Mouse (Mus musculus) gastrocnemius, adult 8-10 months (tissue): ENCODE measurements around the gene Gm20388. TPM values are rescaled to one million over a fixed set of nuclear protein-coding genes. Genes with fewer than 3 reads are reported as not detected.

Experiments used
- DNase-seq, 2 experiments: peaks; one replicate each; pipeline ENCODE4 v3.0.0; 2022; ENCODE audit warnings: low spot score in 2 of 2
- total RNA-seq, 4 experiments: library from RNA; stranded (reverse); gene quantifications; 2 replicates each; pipeline ENCODE4 v1.2.4; 2022

Gm20388 gene
- total RNA-seq, 4 experiments from 2014 or later: 4.4 to 20.0 (median 7.9) TPM; not detected in 1

- no peak for DNase-seq
Measured at GRCm38 (mm10) chr8:120255406-120255987, 344.9 kb downstream of the Gm20388 start.

GRCm38 (mm10) chr8:120256958-120257357 lies 346.3 kb downstream of the Gm20388 start:
- peak; percentile 53 to 69 for DNase-seq

DNA sequence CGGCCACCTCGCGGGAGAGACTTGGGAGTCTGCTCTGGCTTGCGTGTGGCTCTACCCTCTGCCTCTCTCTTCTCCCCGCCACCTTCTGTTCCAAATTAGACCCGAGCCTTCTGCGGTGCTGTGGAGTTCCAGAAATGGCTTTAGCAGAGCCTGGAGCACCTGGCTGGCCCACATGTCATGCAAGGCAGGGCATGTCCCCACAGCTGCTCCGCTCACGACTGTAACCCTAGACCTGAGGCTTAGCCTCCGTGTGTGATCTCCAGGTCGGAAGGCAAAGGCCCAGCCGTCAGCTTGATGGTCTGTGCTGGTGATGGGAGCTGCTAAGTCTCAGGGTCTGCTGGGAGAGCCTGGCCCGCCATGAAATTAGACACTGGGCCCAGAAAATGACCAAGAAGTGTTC lies 348.6 kb downstream of the Gm20388 start:
- DNase-seq: peak; percentile 64 to 78

DNA sequence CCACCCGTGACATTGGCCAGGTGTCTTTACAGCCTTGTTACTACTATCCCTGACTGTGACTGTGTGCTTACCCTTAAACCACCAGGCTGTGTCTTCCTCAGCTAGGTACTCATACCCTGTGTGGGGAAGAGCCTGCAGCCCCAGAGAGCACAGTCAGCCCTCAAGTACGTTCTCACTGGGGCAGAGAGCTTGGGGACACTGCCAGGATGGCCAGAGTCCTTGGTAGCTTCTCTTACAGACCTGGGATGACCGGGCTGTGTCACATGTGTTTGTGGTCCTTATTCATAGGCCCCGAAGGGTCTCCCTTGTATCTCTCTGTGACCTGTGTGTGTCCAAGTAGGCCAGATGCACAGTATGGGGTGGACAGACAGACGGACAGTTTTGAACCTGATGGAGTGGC lies 350.0 kb downstream of the Gm20388 start:
- DNase-seq: peak in 1 of 2 experiments; percentile 58

DNA sequence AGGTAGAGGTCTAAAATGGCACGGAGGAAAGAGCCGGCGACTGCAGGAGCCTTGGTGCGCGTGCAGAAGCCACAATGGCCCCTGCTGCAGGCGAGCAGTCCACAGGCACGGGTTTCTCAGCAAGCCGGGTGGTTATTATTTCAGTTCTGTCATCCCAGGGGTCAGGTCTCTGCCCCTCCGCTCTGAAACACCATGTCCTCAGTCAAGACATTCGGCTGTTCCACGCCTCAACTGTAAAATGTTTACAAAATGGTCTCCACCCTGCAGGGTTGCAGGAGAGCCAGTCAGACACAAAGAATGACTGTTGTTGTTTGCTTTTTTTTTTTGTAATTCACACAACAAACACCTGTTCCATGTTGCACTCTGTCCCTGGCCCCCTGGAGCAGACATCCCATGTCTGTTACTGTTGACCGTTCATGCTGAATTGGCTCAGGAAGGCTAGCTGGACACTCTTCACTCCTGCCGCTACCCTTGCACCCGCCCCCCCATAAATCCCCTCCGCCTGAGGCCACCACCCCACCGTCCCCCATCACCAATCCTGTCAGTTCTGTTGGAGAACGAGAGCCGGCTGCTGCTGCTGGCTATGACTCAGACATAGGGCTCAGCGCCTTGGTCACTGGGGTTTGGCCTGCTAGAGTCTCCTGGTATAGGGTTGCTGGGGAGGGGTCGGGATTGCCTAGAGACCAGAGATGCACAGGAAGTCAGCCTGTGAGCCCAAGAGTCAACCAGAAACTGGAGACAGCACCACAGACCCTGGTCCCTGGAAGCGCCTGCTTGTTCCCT lies 350.9 kb downstream of the Gm20388 start:
- no peak for DNase-seq

GRCm38 (mm10) chr8:120263879-120264278 lies 353.2 kb downstream of the Gm20388 start:
- no peak for DNase-seq

GRCm38 (mm10) chr8:120264388-120264943 lies 353.8 kb downstream of the Gm20388 start:
- no peak for DNase-seq

GRCm38 (mm10) chr8:120264944-120265453 lies 354.4 kb downstream of the Gm20388 start:
- peak; percentile 76 to 86 for DNase-seq

- DNase-seq: peak; percentile 89 to 94
Measured at GRCm38 (mm10) chr8:120265471-120265870, 354.8 kb downstream of the Gm20388 start.

GRCm38 (mm10) chr8:120268541-120268980 lies 357.9 kb downstream of the Gm20388 start:
- no peak for DNase-seq

GRCm38 (mm10) chr8:120270449-120270848 lies 359.8 kb downstream of the Gm20388 start:
- DNase-seq: peak; percentile 70 to 84

- no peak for DNase-seq
Measured at GRCm38 (mm10) chr8:120273430-120273829, 362.8 kb downstream of the Gm20388 start.

DNA sequence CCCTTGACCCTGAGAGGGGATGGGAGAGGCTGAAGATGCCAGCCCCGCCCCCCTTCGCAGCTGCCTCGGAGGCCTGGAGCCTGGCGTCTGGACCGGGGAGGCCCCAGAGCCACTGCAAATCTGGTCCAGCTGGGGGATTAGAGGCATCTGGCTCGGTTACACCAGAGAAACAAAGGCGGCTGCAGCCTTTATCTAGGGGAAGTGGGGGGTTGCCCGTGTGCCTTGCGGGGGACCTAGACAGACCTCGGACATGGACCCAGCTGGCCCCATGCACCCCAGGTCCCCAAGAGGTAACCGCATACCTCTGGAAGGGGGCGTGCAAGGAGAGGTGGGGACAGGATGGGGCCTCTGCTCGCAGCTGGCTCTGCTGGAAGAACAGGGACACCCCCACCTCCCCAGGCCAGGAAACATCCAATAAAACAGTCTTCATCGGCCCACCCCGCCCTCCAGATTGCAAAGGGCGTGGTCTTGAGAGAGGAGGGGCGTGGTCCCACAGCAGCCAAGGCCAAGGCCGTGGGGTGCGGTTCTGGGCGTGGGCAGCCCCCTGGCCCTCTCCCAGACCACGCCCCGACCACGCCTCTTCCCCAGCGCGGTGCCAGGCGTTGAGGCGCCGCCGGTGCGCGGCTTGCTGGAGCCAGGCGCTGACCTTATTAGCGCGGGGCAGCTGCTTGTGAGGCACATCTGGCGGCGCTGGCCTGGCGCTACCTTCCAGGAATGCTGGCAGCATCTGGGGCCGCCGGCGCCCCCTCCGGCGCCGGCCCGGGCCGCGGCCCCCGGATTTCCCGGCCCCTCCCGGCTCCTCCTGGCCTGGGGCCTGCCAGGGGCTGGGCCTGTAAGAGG lies 365.6 kb downstream of the Gm20388 start:
- peak; percentile 83 to 87 for DNase-seq

DNA sequence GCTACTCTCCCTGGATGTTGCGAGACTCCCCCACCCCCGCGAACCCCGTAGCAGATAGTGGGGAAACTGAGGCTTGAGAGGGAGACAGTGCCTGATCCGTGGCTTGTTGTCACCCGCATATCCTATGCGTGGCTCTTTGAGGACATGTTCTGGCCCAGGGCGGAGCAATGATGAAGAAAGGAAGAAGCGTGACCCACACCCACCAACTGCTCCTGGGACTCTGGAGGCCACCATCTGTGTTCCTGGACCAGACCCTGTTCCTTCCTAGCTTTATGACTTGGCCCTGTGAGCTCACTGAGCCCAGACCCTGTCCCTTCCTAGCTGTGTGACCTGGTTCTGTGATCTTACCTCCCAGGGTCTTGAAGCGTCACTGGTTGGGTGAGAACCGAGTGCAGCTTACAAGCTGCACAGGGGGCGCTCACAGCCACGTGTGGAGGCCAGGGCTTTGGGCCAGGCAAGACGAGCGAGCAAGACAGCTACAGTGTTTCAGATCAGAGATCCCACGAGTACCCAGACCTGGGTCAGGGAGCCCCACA lies 366.3 kb downstream of the Gm20388 start:
- DNase-seq: peak in 1 of 2 experiments; percentile 48

GRCm38 (mm10) chr8:120278009-120278408 lies 367.4 kb downstream of the Gm20388 start:
- no peak for DNase-seq

GRCm38 (mm10) chr8:120279418-120279817 lies 368.8 kb downstream of the Gm20388 start:
- DNase-seq: no peak

DNA sequence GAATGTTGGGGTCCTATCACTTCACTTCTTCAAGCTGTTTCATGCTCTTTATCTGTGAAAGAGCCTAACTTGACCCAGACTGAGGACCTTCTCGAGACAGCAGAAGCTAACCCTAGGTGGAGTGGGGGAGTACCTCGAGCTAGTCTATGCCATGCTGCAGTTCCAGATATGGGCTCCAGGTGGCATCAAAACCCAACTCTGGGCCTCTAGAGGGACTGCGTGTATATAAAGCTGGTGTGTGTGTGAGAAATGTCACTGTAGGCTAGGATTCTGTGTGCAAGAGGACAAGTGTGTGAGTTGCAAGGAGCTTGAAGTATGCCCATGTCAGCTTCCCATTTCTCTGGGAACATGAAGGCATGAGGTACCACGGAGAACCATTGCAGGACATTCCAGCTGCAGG lies 370.8 kb downstream of the Gm20388 start:
- DNase-seq: peak; percentile 54 to 66

GRCm38 (mm10) chr8:120282465-120282864 lies 371.8 kb downstream of the Gm20388 start:
- DNase-seq: no peak

GRCm38 (mm10) chr8:120284265-120284664 lies 373.6 kb downstream of the Gm20388 start:
- no peak for DNase-seq

DNA sequence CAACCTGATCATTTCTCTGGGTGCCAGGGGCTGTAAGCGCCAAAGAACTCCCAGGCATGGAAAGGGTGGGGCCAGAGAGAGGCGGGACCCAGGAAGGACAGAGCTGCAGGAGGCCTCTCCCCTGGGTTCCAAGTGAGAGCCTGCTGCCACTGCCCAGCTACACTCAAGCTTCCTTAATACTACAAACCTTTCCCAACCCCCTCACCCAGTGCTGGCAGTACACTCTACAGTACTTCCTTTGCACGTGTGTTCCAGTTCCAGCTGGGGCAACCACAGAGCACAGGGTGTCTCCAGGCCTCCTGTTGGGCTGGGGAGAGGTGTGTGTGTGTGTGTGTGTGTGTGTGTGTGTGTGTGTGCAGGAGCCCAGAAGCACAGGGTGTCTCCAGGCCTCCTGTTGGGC lies 374.4 kb downstream of the Gm20388 start:
- DNase-seq: no peak

DNA sequence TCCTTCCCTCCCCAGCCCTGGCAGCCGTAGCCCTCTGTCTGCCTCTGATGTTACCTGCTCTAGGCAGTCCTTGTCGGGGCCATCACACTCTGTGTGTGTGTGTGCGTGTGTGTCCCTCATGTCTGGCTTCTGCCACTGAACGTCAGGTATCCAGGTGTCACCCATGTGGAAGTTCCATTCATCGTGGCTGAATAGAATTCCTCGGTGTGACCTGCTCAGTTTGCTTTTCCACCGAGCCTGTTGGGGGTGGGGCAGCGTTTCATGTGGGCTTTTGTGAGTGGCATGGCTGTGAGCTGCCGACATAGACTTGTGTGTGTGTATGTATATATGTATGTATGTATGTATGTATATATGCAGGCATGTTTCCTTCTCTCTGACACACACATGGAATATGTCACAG lies 375.2 kb downstream of the Gm20388 start:
- no peak for DNase-seq
